Mouse (Mus musculus) stomach, embryonic 14.5 days (tissue): Measurements from ENCODE around the gene Baiap2l2. TPM values are rescaled to one million over a fixed set of nuclear protein-coding genes. Genes with fewer than 3 reads are reported as not detected.

Experiments
- ATAC-seq: fragments of 200-750 bp; cut with Nextera tagmentation; 2 replicates; pipeline ENCODE4 v1.8.0; 2017; ENCODE audit warnings: low read depth, moderate TSS enrichment; ENCODE audit not compliant: insufficient number of reproducible peaks, insufficient read depth, low FRiP score
- H3K27ac ChIP-seq: fragments of 300-500 bp; sonication (generic); 2 replicates; pipeline ENCODE4 v1.5.1; 2014; ENCODE audit warnings: mild to moderate bottlenecking, low read length, moderate library complexity, mixed read lengths
- H3K27me3 ChIP-seq: fragments of 300-500 bp; sonication (generic); 2 replicates; pipeline ENCODE4 v1.6.1; 2014; ENCODE audit warnings: low read length, control low read depth, mixed read lengths; ENCODE audit not compliant: control insufficient read depth, insufficient read depth
- H3K36me3 ChIP-seq: fragments of 300-500 bp; sonication (generic); 2 replicates; pipeline ENCODE4 v1.6.1; 2014; ENCODE audit warnings: mild to moderate bottlenecking, control low read depth, low read length, moderate library complexity, mixed read lengths; ENCODE audit not compliant: control insufficient read depth, insufficient read depth
- H3K4me1 ChIP-seq: fragments of 300-500 bp; sonication (generic); 2 replicates; pipeline ENCODE4 v1.6.1; 2014; ENCODE audit warnings: low read length, control low read depth, mixed read lengths; ENCODE audit not compliant: control insufficient read depth, insufficient read depth
- H3K4me2 ChIP-seq: fragments of 300-500 bp; sonication (generic); replicated peaks from 2 replicates; pipeline ENCODE4 v1.6.1; 2014; ENCODE audit warnings: low read depth, low read length, control low read depth
- H3K4me3 ChIP-seq: fragments of 300-500 bp; sonication (generic); 2 replicates; pipeline ENCODE4 v1.5.1; 2014; ENCODE audit warnings: low read depth, low read length, control low read depth
- H3K9ac ChIP-seq: fragments of 300-500 bp; sonication (generic); replicated peaks from 2 replicates; pipeline ENCODE4 v1.6.1; 2014; ENCODE audit warnings: low read depth, mild to moderate bottlenecking, control low read depth, low read length, moderate library complexity, mixed read lengths
- H3K9me3 ChIP-seq: fragments of 300-500 bp; sonication (generic); 2 replicates; pipeline ENCODE4 v1.6.1; 2016; ENCODE audit warnings: low read depth, low read length, control low read depth; ENCODE audit not compliant: control insufficient read depth
- WGBS: fragments of 180-500 bp; shearing (Covaris S2); extraction: QIAGEN DNeasy Blood & Tissue Kit; methylation state at CpG from one replicate; pipeline ENCODE4 v1.1.7; 2014; 5-methylcytosine and 5-hydroxymethylcytosine counted together
- polyA plus RNA-seq: library from polyadenylated mRNA; unstranded; fragments of >200 nt; fragmentation: Nextera tagmentation; extraction: Ambion mirVana; gene quantifications from 2 replicates; pipeline ENCODE4 v1.2.1, GENCODE M21; 2014

The Baiap2l2 gene
- polyA plus RNA-seq, 1 experiment from 2014 or later: 5.9 TPM

DNA sequence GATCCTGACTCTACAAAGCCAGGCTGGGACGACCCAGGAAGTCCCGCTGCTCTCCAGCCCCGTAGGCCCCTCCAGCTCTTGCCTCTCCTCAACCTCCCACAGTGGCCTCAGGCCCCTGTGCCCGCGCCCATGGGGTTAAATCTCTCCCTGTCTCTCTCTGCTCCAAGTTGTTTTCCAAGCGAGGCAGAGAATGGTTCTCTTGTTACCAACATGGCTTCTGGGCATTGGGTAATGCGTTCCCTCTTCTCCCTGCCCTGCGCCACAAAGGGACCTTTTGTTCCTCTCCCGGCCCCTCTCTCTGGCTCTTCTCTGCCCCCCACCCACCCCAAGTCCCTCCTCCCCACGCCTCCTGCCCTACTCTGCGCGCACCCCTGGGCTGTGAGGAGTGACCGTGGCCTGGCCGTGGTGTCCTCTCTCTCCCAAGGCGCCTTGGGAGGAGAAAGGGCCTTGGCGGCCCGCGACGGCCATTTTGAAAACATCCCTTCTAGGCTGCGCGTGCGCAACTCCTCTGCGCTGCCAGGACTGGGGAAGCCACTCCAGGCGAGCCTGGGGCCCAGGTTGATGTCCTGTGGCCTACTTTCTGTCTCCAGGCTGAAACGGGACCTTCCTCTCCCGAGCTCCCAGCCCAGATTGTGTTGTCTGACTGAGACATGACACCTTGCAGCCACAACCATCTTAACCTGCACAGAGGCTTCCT is 72.4 kb downstream of the Baiap2l2 start:
- Histone ChIP-seq H3K36me3 (no peaks in the 10 kb centered on the region), H3K27me3 (no peaks in the 10 kb centered on the region), H3K4me2 (no peak overlapping the region), H3K9me3 (no peaks in the 10 kb centered on the region), H3K9ac (no peak overlapping the region), H3K4me3 (no peak overlapping the region), H3K4me1 (no peaks in the 10 kb centered on the region), H3K27ac (no peak overlapping the region)
- peak; percentile 44; the same call in 1 of the 2 replicates for ATAC-seq
- 82% methylated on average over 26 of the region's 26 CpGs for WGBS

GRCm38 (mm10) chr15:79210357-79210756 is 75.0 kb downstream of the Baiap2l2 start:
- H3K27me3 ChIP-seq: no peaks in the 10 kb centered on the region
- no peaks in the 10 kb centered on the region for H3K4me1 ChIP-seq
- no peak overlapping the region for H3K4me3 ChIP-seq
- H3K9me3 ChIP-seq: no peaks in the 10 kb centered on the region
- no peaks in the 10 kb centered on the region for H3K36me3 ChIP-seq
- WGBS: 66% methylated on average over 2 of the region's 2 CpGs
- no peak for ATAC-seq
- no peak overlapping the region for H3K4me2 ChIP-seq
- no peak overlapping the region for H3K27ac ChIP-seq
- no peak overlapping the region for H3K9ac ChIP-seq

- Histone ChIP-seq H3K9ac (no peak overlapping the region), H3K36me3 (no peaks in the 10 kb centered on the region), H3K4me2 (no peak overlapping the region), H3K4me1 (no peaks in the 10 kb centered on the region), H3K27me3 (no peaks in the 10 kb centered on the region), H3K27ac (no peak overlapping the region), H3K9me3 (no peaks in the 10 kb centered on the region), H3K4me3 (no peak overlapping the region)
- ATAC-seq: no peak; the same call in 1 of the 2 replicates
- WGBS: 78% methylated on average over 26 of the region's 27 CpGs
Measured at GRCm38 (mm10) chr15:79208758-79209439, 76.4 kb downstream of the Baiap2l2 start.

DNA sequence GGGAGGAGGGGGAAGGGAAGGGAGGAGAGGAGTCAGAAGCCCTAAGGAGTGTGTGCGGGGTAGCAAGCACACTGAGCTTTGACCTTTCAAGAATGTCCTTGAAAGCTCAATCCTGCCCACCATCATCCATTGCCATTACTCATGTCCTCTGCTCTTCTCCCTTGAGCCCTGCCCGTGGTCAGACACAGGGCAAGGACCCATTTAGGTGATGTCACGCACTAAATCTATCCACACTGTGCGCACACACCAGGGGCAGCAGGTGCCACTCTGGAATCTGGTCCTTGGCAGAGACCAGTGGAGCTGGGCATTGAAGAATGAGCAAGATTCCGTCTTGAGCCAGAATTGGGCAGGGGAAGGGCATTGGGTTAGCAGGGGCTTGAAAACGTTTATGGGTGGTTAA is 77.1 kb downstream of the Baiap2l2 start:
- Histone ChIP-seq H3K27ac (no peak overlapping the region), H3K27me3 (no peaks in the 10 kb centered on the region), H3K4me3 (no peak overlapping the region), H3K4me2 (no peak overlapping the region), H3K36me3 (no peaks in the 10 kb centered on the region), H3K9ac (no peak overlapping the region), H3K4me1 (no peaks in the 10 kb centered on the region), H3K9me3 (no peaks in the 10 kb centered on the region)
- 64% methylated on average over 6 of the region's 6 CpGs for WGBS
- ATAC-seq: no peak

Other genes starting within 250 kb of the Baiap2l2 start
- 0.30 and 0.39 TPM in 2 replicates for gene Galr3, start 243.7 kb downstream of the Baiap2l2 start, polyA plus RNA-seq
- 42.7 and 44.1 TPM in 2 replicates for gene Ankrd54, start 222.6 kb downstream of the Baiap2l2 start, polyA plus RNA-seq
- 218 and 224 TPM in 2 replicates for gene Eif3l, start 210.4 kb downstream of the Baiap2l2 start, polyA plus RNA-seq
- gene Micall1, start 176.6 kb downstream of the Baiap2l2 start, polyA plus RNA-seq: 12.1 and 12.5 TPM in 2 replicates
- 367 and 376 TPM in 2 replicates for gene Polr2f, start 144.5 kb downstream of the Baiap2l2 start, polyA plus RNA-seq
- gene 1700088E04Rik, start 144.3 kb downstream of the Baiap2l2 start, polyA plus RNA-seq: 8.7 TPM in 2 replicates
- gene Sox10, start 120.3 kb downstream of the Baiap2l2 start, polyA plus RNA-seq: 16.8 TPM in 2 replicates
- 28.7 and 33.1 TPM in 2 replicates for gene Pick1, start 56.4 kb downstream of the Baiap2l2 start, polyA plus RNA-seq
- 0.93 and 1.3 TPM in 2 replicates for gene Gm49486, start 56.1 kb downstream of the Baiap2l2 start, polyA plus RNA-seq
- 0.18 and 0.19 TPM in 2 replicates for gene Slc16a8, start 30.8 kb downstream of the Baiap2l2 start, polyA plus RNA-seq
- gene Pla2g6, start 42.9 kb upstream of the Baiap2l2 start, polyA plus RNA-seq: 16.6 and 17.4 TPM in 2 replicates
- 4.2 and 6.1 TPM in 2 replicates for gene Maff, start 61.1 kb upstream of the Baiap2l2 start, polyA plus RNA-seq
- gene Tmem184b, start 118.0 kb upstream of the Baiap2l2 start, polyA plus RNA-seq: 51.2 and 64.3 TPM in 2 replicates
- gene Csnk1e, start 170.0 kb upstream of the Baiap2l2 start, polyA plus RNA-seq: 64.3 and 70.3 TPM in 2 replicates
- gene Kcnj4, start 219.7 kb upstream of the Baiap2l2 start, polyA plus RNA-seq: not detected in 2 replicates
- gene Kdelr3, start 230.9 kb upstream of the Baiap2l2 start, polyA plus RNA-seq: 82.3 and 83.9 TPM in 2 replicates